Mouse (Mus musculus) erythroblast, embryonic 14.5 days (primary cell): Measurements from ENCODE around the gene Arhgdig.

ENCODE experiments used
- GATA1 ChIP-seq: IDR thresholded peaks from 2 replicates; pipeline ENCODE4 v1.6.1; 2012; ENCODE audit warnings: low read length, inconsistent platforms, mixed read lengths
- TAL1 ChIP-seq: IDR thresholded peaks from 3 replicates; pipeline ENCODE4 v1.6.1; 2012; ENCODE audit warnings: low read length, inconsistent platforms, mixed read lengths

DNA sequence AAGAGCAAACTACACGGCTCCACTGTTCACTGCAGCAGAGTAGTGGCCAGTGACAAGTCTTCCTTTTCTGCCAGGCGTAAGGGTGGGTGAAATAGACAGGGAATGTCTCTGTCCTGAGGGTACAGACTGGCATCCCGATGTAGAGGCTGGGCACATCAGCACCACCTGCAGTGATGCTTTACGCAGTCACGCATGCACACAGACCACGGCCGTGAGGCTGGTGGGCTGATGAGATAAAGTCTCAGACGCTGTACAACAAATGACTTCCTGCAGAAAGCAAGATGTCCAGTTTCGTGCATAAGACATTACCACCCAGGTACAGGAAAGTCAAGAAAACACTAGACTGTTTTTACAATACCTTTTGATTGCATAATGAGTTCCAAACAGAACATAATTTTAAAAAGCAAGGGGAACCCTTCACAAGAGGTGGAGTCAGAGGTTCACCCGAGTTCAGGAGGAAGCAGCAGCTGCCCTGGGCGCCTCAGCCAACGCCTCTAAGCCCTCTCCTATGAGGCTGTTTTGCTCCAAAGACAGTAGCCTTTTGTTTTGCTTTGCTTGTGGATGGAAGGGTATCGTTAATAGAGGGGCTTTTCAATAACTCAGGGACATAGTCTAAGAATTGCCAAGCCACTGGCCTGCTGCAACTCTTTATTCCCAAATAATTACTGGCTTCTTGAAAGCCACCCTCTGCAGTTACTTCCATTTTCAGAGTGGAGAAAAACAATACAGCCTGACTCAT is 27.7 kb upstream of the Arhgdig start:
- no peak for TF ChIP-seq GATA1
- no peak for TF ChIP-seq TAL1
